Mouse (Mus musculus): Measurements from ENCODE around the gene Zfp239. TPM values are rescaled to one million over a fixed set of nuclear protein-coding genes. Genes with fewer than 3 reads are reported as not detected.
"Not testable (repeated sequence)": the region's sequence is repeated elsewhere in the genome, so short reads cannot be mapped to it uniquely, and the experiment has no call there.

Gene Zfp239
- polyA plus RNA-seq, 1 experiment from 2014 or later: 14.4 TPM

DNA sequence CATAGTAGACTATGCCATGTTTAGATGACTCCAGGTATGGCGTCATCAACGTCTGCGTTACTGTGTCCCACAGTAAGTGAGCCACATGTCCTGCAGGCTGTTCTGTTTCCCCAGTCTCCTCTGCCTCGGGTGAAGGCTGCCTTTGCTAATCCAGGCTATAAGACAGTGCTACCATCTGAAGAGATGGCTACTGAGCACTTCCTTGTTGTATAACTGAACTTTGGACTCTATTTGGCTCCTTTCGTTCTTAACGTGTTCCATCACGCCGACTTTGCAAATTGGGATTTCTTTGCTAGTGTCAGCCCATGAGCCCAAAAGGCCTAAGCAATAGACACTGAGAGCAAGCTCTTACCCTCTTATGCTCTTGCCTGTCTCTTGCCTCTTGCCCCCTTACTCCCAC, 6.3 kb downstream of the Zfp239 start:
- no peak overlapping the region for H3K27ac ChIP-seq (ENCODE audit: low read depth, low read length)
- H3K36me3 ChIP-seq (ENCODE audit: control insufficient read depth, insufficient read depth, low read length): no peaks in the 10 kb centered on the region
- 93% methylated on average over 8 of the region's 8 CpGs for WGBS
- H3K27me3 ChIP-seq (ENCODE audit: control insufficient read depth, insufficient read depth, low read length): no peaks in the 10 kb centered on the region
- H3K9ac ChIP-seq (ENCODE audit: low read length): no peak overlapping the region
- H3K4me2 ChIP-seq (ENCODE audit: low read depth, low read length, severe bottlenecking): no peak overlapping the region
- peaks cover 3% of the 10 kb centered on the region for H3K4me1 ChIP-seq (replicated peaks; ENCODE audit: control insufficient read depth, insufficient read depth, low read length)
- no peak for ATAC-seq (replicated peaks; ENCODE audit: low FRiP score)
- H3K4me3 ChIP-seq (ENCODE audit: low read depth, low read length): no peak overlapping the region
- no peaks in the 10 kb centered on the region for H3K9me3 ChIP-seq (ENCODE audit: control insufficient read depth, low read length)
- no peak for DNase-seq (ENCODE audit: low spot score)

DNA sequence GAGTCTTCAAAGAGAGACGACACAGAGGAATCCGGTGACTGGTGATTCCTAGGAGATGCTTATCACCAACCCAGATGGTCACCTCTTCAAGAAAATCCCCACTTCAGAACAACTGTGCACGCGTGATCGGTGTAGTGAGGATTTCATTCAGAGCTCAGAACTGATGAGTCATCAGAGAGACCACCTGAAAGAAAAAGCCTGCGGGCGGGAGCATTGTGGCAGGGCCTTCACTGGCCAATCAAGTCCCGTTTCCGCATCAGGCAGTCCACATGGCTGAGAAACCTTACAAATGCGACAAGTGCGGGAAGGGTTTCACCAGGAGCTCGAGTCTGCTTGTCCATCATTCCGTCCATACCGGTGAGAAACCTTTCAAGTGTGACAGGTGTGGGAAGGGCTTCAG, 9.1 kb downstream of the Zfp239 start:
- ATAC-seq (replicated peaks; ENCODE audit: low FRiP score): no peak
- 82% methylated on average over 14 of the region's 14 CpGs for WGBS
- H3K27me3 ChIP-seq (ENCODE audit: control insufficient read depth, insufficient read depth, low read length): no peaks in the 10 kb centered on the region
- H3K4me1 ChIP-seq (replicated peaks; ENCODE audit: control insufficient read depth, insufficient read depth, low read length): no peaks in the 10 kb centered on the region
- no peaks in the 10 kb centered on the region for H3K9me3 ChIP-seq (ENCODE audit: control insufficient read depth, low read length)
- H3K4me3 ChIP-seq (ENCODE audit: low read depth, low read length): no peak overlapping the region
- no peaks in the 10 kb centered on the region for H3K36me3 ChIP-seq (ENCODE audit: control insufficient read depth, insufficient read depth, low read length)
- no peak overlapping the region for H3K9ac ChIP-seq (ENCODE audit: low read length)
- no peak overlapping the region for H3K27ac ChIP-seq (ENCODE audit: low read depth, low read length)
- no peak overlapping the region for H3K4me2 ChIP-seq (ENCODE audit: low read depth, low read length, severe bottlenecking)
- no peak for DNase-seq (ENCODE audit: low spot score)

DNA sequence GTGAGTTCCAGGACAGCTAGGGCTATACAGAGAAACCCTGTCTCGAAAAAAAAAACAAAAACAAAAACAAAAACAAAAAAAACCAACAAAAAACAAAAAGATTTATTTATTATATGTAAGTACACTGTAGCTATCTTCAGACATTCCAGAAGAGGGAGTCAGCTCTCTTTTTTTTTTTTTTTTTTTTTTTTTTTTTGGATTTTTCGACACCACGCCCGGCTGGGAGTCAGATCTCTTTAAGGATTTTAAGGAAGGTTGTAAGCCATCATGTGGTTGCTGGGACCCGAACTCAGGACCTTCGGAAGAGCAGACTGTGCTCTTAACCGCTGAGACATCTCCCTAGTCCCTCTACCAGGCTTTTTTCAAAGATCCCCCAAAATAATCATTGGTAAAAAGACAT, 11.6 kb downstream of the Zfp239 start:
- 92% methylated on average over 7 of the region's 7 CpGs for WGBS
- not testable (repeated sequence) for DNase-seq (ENCODE audit: low spot score); ATAC-seq (replicated peaks; ENCODE audit: low FRiP score); H3K4me1 ChIP-seq (replicated peaks; ENCODE audit: control insufficient read depth, insufficient read depth, low read length); H3K4me2 ChIP-seq (ENCODE audit: low read depth, low read length, severe bottlenecking); H3K9ac ChIP-seq (ENCODE audit: low read length); H3K36me3 ChIP-seq (ENCODE audit: control insufficient read depth, insufficient read depth, low read length); H3K27ac ChIP-seq (ENCODE audit: low read depth, low read length); H3K9me3 ChIP-seq (ENCODE audit: control insufficient read depth, low read length); H3K27me3 ChIP-seq (ENCODE audit: control insufficient read depth, insufficient read depth, low read length); H3K4me3 ChIP-seq (ENCODE audit: low read depth, low read length)

DNA sequence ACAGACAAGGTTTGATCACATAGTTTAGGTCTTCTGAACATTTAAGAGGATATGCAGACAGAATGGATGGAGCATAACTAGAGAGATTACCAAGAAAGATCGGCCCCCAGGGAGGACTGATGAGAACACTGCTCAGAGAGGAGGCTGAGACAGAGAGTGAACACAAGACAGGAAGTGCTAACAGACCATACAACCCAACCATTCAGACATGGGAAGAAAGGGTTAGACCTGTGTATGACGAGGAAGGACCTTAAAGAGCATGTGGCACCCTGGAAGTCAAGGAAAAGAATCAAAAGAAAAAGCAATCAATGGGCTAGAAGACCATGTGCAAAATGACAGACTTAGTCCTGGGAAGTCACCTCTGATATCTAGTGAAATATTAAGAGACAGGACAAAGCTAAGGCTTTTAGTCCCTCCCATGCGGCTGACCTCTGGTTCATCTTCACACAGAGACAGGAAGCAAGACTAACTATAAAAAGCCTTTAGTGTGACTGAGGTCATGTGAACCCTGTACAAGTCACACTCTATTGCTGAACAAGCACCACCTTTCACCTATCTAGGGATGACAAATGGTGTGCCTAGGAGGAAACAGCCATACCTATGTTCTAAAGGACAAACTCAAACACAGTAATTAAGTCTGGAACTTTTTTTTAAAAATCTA, 12.9 kb downstream of the Zfp239 start:
- Histone ChIP-seq H3K9ac (ENCODE audit: low read length) (no peak overlapping the region), H3K36me3 (ENCODE audit: control insufficient read depth, insufficient read depth, low read length) (no peaks in the 10 kb centered on the region), H3K27ac (ENCODE audit: low read depth, low read length) (no peak overlapping the region), H3K4me1 (replicated peaks; ENCODE audit: control insufficient read depth, insufficient read depth, low read length) (no peaks in the 10 kb centered on the region), H3K9me3 (ENCODE audit: control insufficient read depth, low read length) (no peaks in the 10 kb centered on the region), H3K4me3 (ENCODE audit: low read depth, low read length) (no peak overlapping the region), H3K27me3 (ENCODE audit: control insufficient read depth, insufficient read depth, low read length) (no peaks in the 10 kb centered on the region), H3K4me2 (ENCODE audit: low read depth, low read length, severe bottlenecking) (no peak overlapping the region)
- 83% methylated on average over 3 of the region's 3 CpGs for WGBS
- no peak for DNase-seq (ENCODE audit: low spot score)
- no peak for ATAC-seq (replicated peaks; ENCODE audit: low FRiP score)

DNA sequence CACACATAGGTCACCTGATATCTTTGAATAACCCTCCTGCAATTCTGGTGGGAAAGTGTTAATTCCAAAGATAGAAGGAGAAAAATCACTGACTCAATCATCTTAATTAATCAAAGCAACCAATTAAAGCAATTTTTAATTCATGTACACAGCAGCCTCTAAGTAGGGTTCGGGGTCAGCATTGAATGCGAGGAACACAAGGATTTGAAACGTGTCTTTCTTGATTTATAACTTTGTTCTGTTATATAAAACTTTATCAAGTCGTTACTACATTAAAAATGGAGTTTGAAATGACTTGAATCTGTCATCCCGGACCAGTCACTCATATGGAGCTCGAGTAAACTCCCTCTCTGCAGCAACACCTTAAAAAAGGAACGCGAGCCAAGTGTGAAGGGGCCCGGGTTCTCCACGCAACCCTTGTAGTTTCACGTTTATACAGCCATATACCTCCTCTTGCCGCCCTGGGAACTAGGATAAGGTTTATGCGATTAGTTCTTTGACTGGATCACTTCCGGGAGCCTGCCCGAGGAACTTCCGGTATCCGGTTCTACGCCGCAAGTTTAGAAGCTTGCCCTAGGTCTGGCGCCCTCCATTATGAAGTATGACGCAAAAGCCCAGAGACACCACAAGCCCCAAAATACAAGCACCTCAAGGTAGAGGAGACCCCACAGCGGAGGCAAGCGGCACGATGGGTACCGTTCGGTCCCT, 17.0 kb downstream of the Zfp239 start:
- Histone ChIP-seq H3K27me3 (ENCODE audit: control insufficient read depth, insufficient read depth, low read length) (no peaks in the 10 kb centered on the region), H3K4me1 (replicated peaks; ENCODE audit: control insufficient read depth, insufficient read depth, low read length) (no peaks in the 10 kb centered on the region; the same call in 1 of the 2 replicates), H3K36me3 (ENCODE audit: control insufficient read depth, insufficient read depth, low read length) (no peaks in the 10 kb centered on the region), H3K27ac (ENCODE audit: low read depth, low read length) (peak overlapping the region; percentile 97), H3K4me2 (ENCODE audit: low read depth, low read length, severe bottlenecking) (peak overlapping the region; percentile 70), H3K9me3 (ENCODE audit: control insufficient read depth, low read length) (no peaks in the 10 kb centered on the region), H3K9ac (ENCODE audit: low read length) (peak overlapping the region; percentile 80), H3K4me3 (ENCODE audit: low read depth, low read length) (peak overlapping the region; percentile 38)
- ATAC-seq (replicated peaks; ENCODE audit: low FRiP score) (peak; percentile 87), DNase-seq (ENCODE audit: low spot score) (no peak)
- WGBS: 13% methylated on average over 26 of the region's 26 CpGs

DNA sequence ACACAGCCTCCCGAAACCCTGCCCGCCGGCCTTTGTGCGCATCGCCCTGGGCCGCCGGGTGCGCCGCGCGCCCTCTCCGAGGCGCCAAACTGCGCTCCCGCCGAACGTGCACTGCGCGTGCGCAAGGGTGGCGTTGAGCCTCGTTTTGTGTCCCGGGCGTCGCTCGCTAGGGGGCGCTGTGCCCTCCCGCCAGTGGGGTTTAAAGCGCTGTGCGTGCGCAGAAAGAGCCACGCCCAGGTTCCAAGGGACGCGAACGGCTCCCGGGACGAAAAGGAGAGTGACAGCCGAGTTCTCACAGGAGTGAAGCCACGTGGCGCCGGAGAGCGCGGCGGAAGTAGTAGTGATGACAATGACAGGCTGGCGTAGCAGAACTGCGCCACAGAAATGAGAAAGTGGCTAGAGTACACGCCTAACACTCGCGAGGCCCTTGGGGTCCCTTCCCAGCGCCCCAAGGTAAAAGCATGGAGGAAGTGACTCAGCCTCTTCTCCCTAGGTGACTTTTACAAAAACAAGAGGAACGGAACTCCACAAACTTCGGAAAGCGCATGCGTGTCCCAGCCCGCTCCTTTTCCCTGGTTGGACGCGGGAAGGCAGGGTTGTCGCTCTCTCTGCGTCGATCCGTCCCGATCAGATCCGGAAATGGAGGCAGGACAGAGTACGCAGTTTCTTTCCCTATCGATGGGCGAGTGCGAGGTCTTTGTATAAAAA, 17.7 kb downstream of the Zfp239 start:
- H3K36me3 ChIP-seq (ENCODE audit: control insufficient read depth, insufficient read depth, low read length): no peaks in the 10 kb centered on the region
- peak overlapping the region; percentile 70 for H3K4me2 ChIP-seq (ENCODE audit: low read depth, low read length, severe bottlenecking)
- ATAC-seq (replicated peaks; ENCODE audit: low FRiP score) (peak; percentile 96), DNase-seq (ENCODE audit: low spot score) (peak; percentile 100)
- under 1% methylated on average over 67 of the region's 67 CpGs for WGBS
- H3K4me3 ChIP-seq (ENCODE audit: low read depth, low read length): peak overlapping the region; percentile 38
- H3K9me3 ChIP-seq (ENCODE audit: control insufficient read depth, low read length): no peaks in the 10 kb centered on the region
- peak overlapping the region; percentile 80 for H3K9ac ChIP-seq (ENCODE audit: low read length)
- H3K4me1 ChIP-seq (replicated peaks; ENCODE audit: control insufficient read depth, insufficient read depth, low read length): no peaks in the 10 kb centered on the region; the same call in 1 of the 2 replicates
- H3K27me3 ChIP-seq (ENCODE audit: control insufficient read depth, insufficient read depth, low read length): no peaks in the 10 kb centered on the region
- peak overlapping the region; percentile 97 for H3K27ac ChIP-seq (ENCODE audit: low read depth, low read length)

DNA sequence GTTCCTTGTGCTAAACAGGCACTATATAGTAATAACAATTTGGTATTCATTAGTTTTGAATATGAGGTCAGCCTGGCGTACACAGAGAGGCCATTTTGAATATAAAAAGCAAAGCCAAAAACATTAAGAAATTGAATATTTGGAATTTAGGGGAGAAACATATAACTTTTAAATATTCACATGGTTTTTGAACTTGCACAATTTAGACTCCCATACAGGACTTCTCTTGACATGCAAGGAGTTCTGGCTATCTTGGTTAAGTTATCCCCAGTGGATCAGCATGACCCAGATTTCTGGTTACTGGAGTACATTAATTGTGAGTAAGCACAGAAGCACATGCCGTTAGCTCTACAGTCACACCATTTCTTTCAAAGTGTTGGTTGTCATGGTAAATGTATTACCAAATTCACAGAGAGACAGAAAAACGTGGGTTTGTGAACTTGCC, 18.5 kb downstream of the Zfp239 start:
- 66% methylated on average over 3 of the region's 3 CpGs for WGBS
- peak overlapping the region; percentile 97 for H3K27ac ChIP-seq (ENCODE audit: low read depth, low read length)
- H3K4me2 ChIP-seq (ENCODE audit: low read depth, low read length, severe bottlenecking): peak overlapping the region; percentile 70; the same call in 1 of the 2 replicates
- H3K4me1 ChIP-seq (replicated peaks; ENCODE audit: control insufficient read depth, insufficient read depth, low read length): no peaks in the 10 kb centered on the region; the same call in 1 of the 2 replicates
- ATAC-seq (replicated peaks; ENCODE audit: low FRiP score): no peak
- H3K36me3 ChIP-seq (ENCODE audit: control insufficient read depth, insufficient read depth, low read length): no peaks in the 10 kb centered on the region
- no peaks in the 10 kb centered on the region for H3K9me3 ChIP-seq (ENCODE audit: control insufficient read depth, low read length)
- no peaks in the 10 kb centered on the region for H3K27me3 ChIP-seq (ENCODE audit: control insufficient read depth, insufficient read depth, low read length)
- H3K4me3 ChIP-seq (ENCODE audit: low read depth, low read length): peak overlapping the region; percentile 38
- H3K9ac ChIP-seq (ENCODE audit: low read length): peak overlapping the region; percentile 14; the same call in 1 of the 2 replicates
- no peak for DNase-seq (ENCODE audit: low spot score)

DNA sequence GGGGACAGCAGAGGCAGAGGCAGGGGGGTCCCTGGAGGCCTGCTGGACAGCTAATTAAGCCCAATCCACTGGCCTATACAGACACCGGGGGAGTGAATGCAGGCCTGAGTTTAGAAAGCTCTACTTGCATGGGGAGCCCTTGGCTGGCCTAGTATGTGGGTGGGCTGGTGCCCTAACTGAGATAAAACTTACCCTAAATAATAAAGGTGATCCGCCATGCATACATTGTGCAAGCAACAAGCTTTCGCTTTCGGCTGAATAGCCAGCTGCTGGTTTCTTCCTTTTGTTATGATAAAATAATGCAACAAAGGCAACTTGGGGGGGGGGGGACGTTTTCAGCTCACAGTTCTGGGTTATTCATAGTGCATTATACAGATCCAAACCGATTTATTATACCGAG, 19.3 kb downstream of the Zfp239 start:
- Histone ChIP-seq H3K4me3 (ENCODE audit: low read depth, low read length) (no peak overlapping the region), H3K36me3 (ENCODE audit: control insufficient read depth, insufficient read depth, low read length) (no peaks in the 10 kb centered on the region), H3K9me3 (ENCODE audit: control insufficient read depth, low read length) (no peaks in the 10 kb centered on the region), H3K9ac (ENCODE audit: low read length) (no peak overlapping the region), H3K4me2 (ENCODE audit: low read depth, low read length, severe bottlenecking) (no peak overlapping the region), H3K27me3 (ENCODE audit: control insufficient read depth, insufficient read depth, low read length) (no peaks in the 10 kb centered on the region), H3K4me1 (replicated peaks; ENCODE audit: control insufficient read depth, insufficient read depth, low read length) (no peaks in the 10 kb centered on the region; the same call in 1 of the 2 replicates), H3K27ac (ENCODE audit: low read depth, low read length) (no peak overlapping the region)
- 49% methylated on average over 7 of the region's 7 CpGs for WGBS
- ATAC-seq (replicated peaks; ENCODE audit: low FRiP score) (no peak), DNase-seq (ENCODE audit: low spot score) (no peak)
